Mouse (Mus musculus) liver, postnatal 0 days (tissue): ENCODE results near the gene Aldh6a1.

ENCODE experiments used
- CTCF ChIP-seq: sonication (generic); IDR thresholded peaks from 2 replicates; pipeline ENCODE4 v1.5.1; 2016; ENCODE audit warnings: antibody characterized with exemption, low read depth
- EP300 ChIP-seq: IDR thresholded peaks from 2 replicates; pipeline ENCODE4 v1.6.1; 2016; ENCODE audit warnings: antibody characterized with exemption, low read depth, mild to moderate bottlenecking

DNA sequence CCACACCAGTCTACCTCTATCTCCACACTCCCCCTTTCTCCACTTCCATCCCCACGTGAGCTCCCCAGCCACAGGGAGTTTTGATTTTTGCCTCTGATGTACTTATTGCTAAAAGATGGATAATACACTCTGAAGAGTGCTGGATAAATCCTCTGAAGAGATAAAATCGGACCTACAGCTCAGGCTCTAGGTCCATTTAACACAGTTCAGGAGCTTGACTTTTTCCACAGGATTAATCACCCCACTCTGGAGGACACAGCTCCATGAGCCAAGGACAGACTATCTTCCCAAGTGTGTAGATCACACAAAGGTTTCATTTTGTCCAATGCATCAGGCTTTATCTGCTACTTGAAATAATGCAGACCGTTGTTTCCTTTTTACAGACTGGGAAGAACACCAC is 50.7 kb downstream of the Aldh6a1 start:
- TF ChIP-seq CTCF, result no peak
- no peak for TF ChIP-seq EP300
